Mouse (Mus musculus): Measurements from ENCODE around the gene Cd68. TPM values are rescaled to one million over a fixed set of nuclear protein-coding genes. Genes with fewer than 3 reads are reported as not detected.

Cd68 gene
- 8.5 and 10.5 TPM in 2 replicates for polyA plus RNA-seq (2014; fragmentation: Nextera tagmentation; extraction: Ambion mirVana)

DNA sequence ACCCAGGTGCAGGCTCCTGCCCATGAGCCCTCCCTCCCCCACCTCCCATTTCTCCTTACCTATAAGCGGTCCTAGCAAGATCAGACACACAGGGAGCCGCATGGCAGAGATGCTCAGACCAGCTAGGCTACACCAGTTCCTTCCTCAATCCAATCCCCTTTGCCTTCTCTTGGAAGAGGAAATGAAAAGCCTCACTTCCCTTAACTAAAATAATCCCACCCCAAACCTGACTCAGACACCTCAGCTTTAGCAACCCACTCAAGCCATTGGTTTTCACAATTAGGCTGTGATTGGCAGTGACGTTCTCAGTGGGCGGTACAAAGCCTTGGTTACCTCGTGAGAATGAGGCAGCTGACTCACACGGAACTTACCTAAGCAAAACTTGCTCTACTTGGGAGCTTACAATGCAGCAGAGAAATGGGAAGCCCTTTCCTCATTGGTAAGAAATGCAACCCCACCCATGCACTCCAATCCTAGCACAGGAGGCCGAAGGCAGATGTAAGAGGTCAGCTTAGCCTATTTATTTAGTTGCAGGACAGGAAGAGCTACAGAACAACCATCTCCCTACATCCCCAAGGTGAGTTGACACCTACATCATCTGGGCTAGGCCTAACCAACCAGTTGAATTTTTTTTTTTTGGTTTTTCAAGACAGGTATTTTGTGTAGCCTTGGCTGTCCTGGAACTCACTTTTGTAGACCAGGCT, at the start of gene Cd68:
Gene Cd68, minus strand, starts transcription at position 193 of the 704 bp plus-strand sequence.
- Histone ChIP-seq H3K27me3 (ENCODE audit: control insufficient read depth, insufficient read depth, low read length) (no peaks in the 10 kb centered on the region), H3K4me2 (replicated peaks; ENCODE audit: low read depth, low read length) (no peak within 1 kb of the TSS), H3K27ac (ENCODE audit: low read depth, low read length) (no peak within 1 kb of the TSS; the same call in 1 of the 2 replicates), H3K9me3 (ENCODE audit: control insufficient read depth, low read length) (no peaks in the 10 kb centered on the region), H3K36me3 (ENCODE audit: control insufficient read depth, insufficient read depth, low read length) (peaks cover 65% of the 10 kb centered on the region), H3K4me1 (ENCODE audit: control insufficient read depth, insufficient read depth, low read length) (peaks cover 10% of the 10 kb centered on the region; the same call in 1 of the 2 replicates), H3K9ac (ENCODE audit: low read depth, low read length) (no peak within 1 kb of the TSS; the same call in 1 of the 2 replicates), H3K4me3 (ENCODE audit: low read length) (no peak within 1 kb of the TSS)
- no peak for ATAC-seq (ENCODE audit: low FRiP score, low TSS enrichment)
- WGBS = 40% methylated on average over 7 of the region's 7 CpGs

DNA sequence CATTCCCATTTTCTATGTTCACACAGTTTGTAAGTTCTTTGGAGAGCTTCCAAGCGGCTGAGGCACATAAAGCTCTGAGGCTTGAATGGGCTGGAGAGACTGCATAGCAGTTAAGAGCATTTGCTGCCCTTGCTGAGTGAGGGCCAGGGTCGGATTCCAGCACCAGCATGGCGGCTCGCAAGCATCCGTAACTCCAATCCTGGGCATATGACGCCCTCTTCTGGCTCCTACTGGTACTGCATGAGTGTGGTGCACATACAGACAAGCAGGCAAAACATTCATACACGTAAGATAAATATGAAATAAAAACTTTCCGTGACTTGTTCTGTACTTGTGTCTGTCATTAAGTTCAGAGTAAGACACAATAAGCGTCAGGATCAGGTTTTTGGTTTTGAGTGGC, 49.5 kb upstream of the Cd68 start:
- WGBS = 53% methylated on average over 9 of the region's 9 CpGs

DNA sequence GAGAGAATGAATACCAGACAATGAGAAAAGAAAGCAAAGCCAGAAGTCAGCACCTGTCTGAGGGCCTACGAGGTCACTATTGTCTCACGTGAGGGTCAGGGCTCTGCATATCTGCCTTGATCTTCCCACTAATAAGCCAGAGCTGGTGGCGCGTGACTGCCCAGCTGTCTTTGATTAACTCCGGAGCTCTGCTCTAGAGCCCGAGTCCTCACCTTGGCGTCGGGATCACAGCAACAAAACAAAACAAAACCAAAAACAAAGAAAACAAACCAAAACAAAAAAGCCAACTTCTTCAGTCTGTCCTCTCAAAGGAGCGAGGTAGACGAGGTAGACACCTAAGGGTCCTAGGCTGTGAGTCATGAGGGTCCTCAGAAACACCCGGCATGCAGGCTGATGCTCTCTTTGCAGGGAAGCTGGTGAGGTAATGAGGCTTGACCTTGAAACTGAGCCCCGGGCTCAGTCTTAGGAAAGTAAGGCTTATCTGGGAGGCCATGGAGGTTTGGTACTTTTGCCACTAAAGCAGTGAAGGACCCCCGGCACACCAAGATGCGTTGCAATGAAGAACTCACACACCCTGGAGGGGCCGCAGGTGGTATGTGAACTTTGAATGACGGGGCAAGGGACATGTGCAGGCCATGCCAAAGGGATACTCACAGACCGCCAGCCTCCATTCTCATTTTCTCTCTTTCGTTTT, 48.8 kb upstream of the Cd68 start:
- peak; percentile 66 for ATAC-seq (ENCODE audit: low FRiP score, low TSS enrichment)
- Histone ChIP-seq H3K27me3 (ENCODE audit: control insufficient read depth, insufficient read depth, low read length) (no peaks in the 10 kb centered on the region), H3K9me3 (ENCODE audit: control insufficient read depth, low read length) (no peaks in the 10 kb centered on the region), H3K36me3 (ENCODE audit: control insufficient read depth, insufficient read depth, low read length) (no peaks in the 10 kb centered on the region), H3K4me3 (ENCODE audit: low read length) (no peak overlapping the region), H3K9ac (ENCODE audit: low read depth, low read length) (no peak overlapping the region), H3K4me2 (replicated peaks; ENCODE audit: low read depth, low read length) (peak overlapping the region; percentile 11), H3K4me1 (ENCODE audit: control insufficient read depth, insufficient read depth, low read length) (peaks cover 20% of the 10 kb centered on the region), H3K27ac (ENCODE audit: low read depth, low read length) (peak overlapping the region; percentile 57)
- WGBS = 35% methylated on average over 18 of the region's 18 CpGs

More for the DNA sequence above, 49.5 kb upstream of the Cd68 start:
- Histone ChIP-seq H3K9me3 (ENCODE audit: control insufficient read depth, low read length) (no peaks in the 10 kb centered on the region), H3K27ac (ENCODE audit: low read depth, low read length) (peak overlapping the region; percentile 57), H3K4me1 (ENCODE audit: control insufficient read depth, insufficient read depth, low read length) (peaks cover 20% of the 10 kb centered on the region), H3K4me3 (ENCODE audit: low read length) (no peak overlapping the region), H3K36me3 (ENCODE audit: control insufficient read depth, insufficient read depth, low read length) (no peaks in the 10 kb centered on the region), H3K4me2 (replicated peaks; ENCODE audit: low read depth, low read length) (no peak overlapping the region), H3K27me3 (ENCODE audit: control insufficient read depth, insufficient read depth, low read length) (no peaks in the 10 kb centered on the region), H3K9ac (ENCODE audit: low read depth, low read length) (no peak overlapping the region)
- no peak for ATAC-seq (ENCODE audit: low FRiP score, low TSS enrichment)

DNA sequence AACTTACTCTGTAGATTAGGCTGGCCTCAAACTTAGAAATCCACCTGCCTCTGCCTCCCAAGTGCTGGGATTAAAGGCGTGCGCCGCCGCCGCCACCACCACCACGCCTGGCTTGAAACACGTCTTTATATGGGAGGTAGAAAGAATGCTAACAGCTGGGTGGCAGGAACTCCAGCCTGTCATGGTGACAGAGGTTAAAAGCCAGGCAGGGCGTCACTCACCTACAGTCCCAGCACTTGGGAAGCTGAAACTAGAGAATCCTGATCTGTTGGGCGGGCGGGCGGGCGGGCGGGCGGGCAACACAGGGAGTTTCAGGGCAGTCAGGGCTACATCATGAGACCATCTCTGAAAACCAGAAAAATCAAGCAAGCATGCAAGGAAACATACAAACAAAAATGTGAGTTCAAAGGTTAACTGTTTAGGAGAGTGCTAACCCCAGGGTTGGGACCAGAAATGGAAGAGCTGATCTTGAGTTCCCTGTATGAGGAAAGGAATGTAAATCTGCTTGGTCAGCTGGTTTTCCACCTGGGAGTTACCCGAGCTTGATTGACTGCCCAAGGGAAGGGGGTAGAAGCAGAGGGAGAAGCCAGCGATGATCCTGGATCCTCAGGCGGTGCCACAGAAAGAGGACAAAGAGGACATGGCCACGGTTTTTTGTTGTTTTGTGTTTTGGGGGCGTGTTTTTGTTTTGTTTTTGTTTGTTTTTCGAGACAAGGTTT, 47.2 kb upstream of the Cd68 start:
- H3K9ac ChIP-seq (ENCODE audit: low read depth, low read length) = no peak overlapping the region
- peaks cover 20% of the 10 kb centered on the region for H3K4me1 ChIP-seq (ENCODE audit: control insufficient read depth, insufficient read depth, low read length)
- no peaks in the 10 kb centered on the region for H3K36me3 ChIP-seq (ENCODE audit: control insufficient read depth, insufficient read depth, low read length)
- H3K27me3 ChIP-seq (ENCODE audit: control insufficient read depth, insufficient read depth, low read length) = no peaks in the 10 kb centered on the region
- no peak overlapping the region for H3K4me2 ChIP-seq (replicated peaks; ENCODE audit: low read depth, low read length)
- 47% methylated on average over 20 of the region's 20 CpGs for WGBS
- H3K9me3 ChIP-seq (ENCODE audit: control insufficient read depth, low read length) = no peaks in the 10 kb centered on the region
- no peak overlapping the region for H3K4me3 ChIP-seq (ENCODE audit: low read length)
- peak overlapping the region; percentile 47 for H3K27ac ChIP-seq (ENCODE audit: low read depth, low read length)
- ATAC-seq (ENCODE audit: low FRiP score, low TSS enrichment) = peak; percentile 48; the same call in 1 of the 2 replicates

DNA sequence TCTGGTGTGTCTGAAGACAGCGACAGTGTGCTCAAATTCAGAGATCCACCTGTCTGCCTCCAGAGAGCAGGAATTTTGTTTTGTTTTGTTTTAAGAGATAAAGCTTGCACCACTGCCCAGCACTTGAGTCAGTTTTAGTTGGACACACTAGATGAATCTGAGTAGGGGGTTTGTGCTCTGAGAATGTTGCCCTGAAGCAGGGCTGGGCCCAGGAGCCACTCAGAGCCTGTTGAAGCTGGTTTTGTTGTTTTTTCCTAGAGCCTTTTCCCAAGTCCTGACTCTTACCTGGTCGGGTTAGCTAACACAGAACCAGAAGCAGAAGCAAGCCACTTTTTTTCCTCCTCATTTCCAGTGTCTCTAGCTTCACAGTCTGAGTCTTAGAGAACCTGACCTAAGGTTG, 45.1 kb upstream of the Cd68 start:
- no peak overlapping the region for H3K4me3 ChIP-seq (ENCODE audit: low read length)

DNA sequence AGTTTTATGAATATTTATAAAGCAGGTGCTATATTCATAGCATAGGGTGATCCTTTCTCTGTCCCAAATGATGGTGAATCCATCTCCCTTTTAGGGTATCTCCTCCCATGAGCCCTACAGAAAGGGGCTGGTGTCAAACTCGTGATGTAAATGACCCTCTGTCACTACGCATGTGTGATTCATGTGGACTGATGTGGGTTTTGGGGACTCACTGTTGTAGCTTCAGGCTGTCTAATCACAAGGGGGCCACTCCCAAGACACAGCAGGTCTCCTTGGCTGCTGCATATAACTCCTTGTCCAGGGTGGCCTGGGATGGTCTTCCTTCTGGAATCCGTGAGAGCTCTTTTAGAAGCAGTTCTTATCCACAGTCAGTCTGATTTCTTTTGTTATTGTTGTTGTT, 44.5 kb upstream of the Cd68 start:
- no peak overlapping the region for H3K4me3 ChIP-seq (ENCODE audit: low read length)
- no peak overlapping the region for H3K9ac ChIP-seq (ENCODE audit: low read depth, low read length)
- H3K4me2 ChIP-seq (replicated peaks; ENCODE audit: low read depth, low read length) = no peak overlapping the region
- no peaks in the 10 kb centered on the region for H3K36me3 ChIP-seq (ENCODE audit: control insufficient read depth, insufficient read depth, low read length)
- peaks cover 12% of the 10 kb centered on the region; the same call in 1 of the 2 replicates for H3K4me1 ChIP-seq (ENCODE audit: control insufficient read depth, insufficient read depth, low read length)
- no peak for ATAC-seq (ENCODE audit: low FRiP score, low TSS enrichment)
- H3K27me3 ChIP-seq (ENCODE audit: control insufficient read depth, insufficient read depth, low read length) = no peaks in the 10 kb centered on the region
- WGBS = 80% methylated on average over 3 of the region's 3 CpGs
- H3K9me3 ChIP-seq (ENCODE audit: control insufficient read depth, low read length) = no peaks in the 10 kb centered on the region
- no peak overlapping the region for H3K27ac ChIP-seq (ENCODE audit: low read depth, low read length)

More for the DNA sequence above, 45.1 kb upstream of the Cd68 start:
- Histone ChIP-seq H3K9me3 (ENCODE audit: control insufficient read depth, low read length) (no peaks in the 10 kb centered on the region), H3K4me1 (ENCODE audit: control insufficient read depth, insufficient read depth, low read length) (peaks cover 18% of the 10 kb centered on the region), H3K36me3 (ENCODE audit: control insufficient read depth, insufficient read depth, low read length) (no peaks in the 10 kb centered on the region), H3K4me2 (replicated peaks; ENCODE audit: low read depth, low read length) (no peak overlapping the region), H3K9ac (ENCODE audit: low read depth, low read length) (no peak overlapping the region), H3K27ac (ENCODE audit: low read depth, low read length) (no peak overlapping the region), H3K27me3 (ENCODE audit: control insufficient read depth, insufficient read depth, low read length) (no peaks in the 10 kb centered on the region)
- WGBS = 70% methylated on average over 2 of the region's 2 CpGs
- no peak for ATAC-seq (ENCODE audit: low FRiP score, low TSS enrichment)

DNA sequence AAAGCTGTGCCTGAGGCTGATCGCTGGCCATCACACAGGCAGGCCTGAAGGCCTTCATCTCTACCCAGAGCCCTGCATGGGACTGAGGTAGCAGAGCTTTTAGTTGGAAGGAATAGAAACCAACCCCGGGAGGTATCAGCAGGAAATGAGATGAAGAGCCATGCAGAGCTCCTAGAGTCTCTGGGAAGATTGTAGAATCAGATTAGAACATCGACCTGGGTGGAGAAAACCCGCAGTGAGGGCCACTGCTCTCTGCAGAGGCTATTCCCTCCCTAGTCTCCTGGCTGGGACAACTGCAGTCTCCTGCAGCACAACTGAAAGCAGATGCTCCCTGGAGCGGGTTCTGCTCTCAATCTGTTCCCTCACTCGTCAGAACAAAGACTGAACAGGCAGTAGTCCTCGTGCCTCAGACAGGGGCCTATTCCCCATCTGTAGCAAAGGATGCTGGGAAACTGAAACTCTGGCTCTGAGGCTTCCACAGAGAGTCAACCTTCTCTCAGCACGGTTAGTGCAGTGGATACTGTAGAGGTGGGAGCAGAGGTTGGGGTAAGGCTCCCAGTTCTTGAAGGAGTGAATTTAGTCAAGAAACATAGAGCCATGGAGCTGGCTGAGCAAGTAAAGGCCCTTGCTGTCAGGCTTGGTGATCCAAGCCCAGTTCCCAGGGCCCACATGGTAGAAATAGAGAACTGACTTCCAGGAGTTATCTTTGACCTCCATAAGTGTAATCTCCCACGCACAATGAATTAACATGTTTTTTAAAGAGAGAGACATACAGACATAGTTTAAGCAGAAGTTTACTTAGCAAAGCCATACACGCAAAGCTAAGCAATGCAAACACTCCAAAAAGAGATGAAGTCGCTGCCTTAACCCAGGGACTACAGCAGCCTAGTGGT, 43.8 kb upstream of the Cd68 start:
- 57% methylated on average over 11 of the region's 11 CpGs for WGBS

DNA sequence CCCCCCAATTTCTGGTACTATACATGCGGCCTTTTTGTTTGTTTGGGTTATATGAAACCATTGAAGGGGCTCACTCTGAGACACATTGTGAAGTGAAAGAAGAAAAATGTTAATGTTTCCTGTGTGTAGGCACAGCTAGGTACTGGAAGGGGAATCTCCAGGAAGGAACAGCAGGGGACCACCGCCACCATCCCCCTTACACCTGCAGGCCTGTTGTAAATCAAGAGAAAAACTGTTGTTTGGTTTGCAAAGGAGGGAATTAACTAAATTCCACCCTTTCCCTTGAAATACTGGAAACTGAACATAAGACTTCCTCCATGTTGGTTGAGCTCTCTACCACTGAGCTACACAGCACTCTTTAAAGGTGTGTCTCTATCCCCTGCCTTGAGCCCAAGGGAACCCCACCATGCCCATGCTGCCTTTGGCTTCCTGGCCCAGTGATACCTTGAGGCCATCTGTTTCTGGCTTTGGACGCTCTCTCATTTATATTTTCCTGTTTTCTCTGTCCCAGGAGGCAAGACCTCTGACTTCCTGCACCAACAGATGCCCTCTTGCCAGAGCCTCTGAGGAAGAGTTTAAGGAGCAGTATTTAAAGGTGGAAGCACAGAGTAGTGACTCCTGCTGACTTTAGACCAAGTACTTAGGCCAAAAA, 42.8 kb upstream of the Cd68 start:
- Histone ChIP-seq H3K27me3 (ENCODE audit: control insufficient read depth, insufficient read depth, low read length) (no peaks in the 10 kb centered on the region), H3K9me3 (ENCODE audit: control insufficient read depth, low read length) (no peaks in the 10 kb centered on the region), H3K9ac (ENCODE audit: low read depth, low read length) (no peak overlapping the region), H3K4me1 (ENCODE audit: control insufficient read depth, insufficient read depth, low read length) (no peaks in the 10 kb centered on the region), H3K36me3 (ENCODE audit: control insufficient read depth, insufficient read depth, low read length) (no peaks in the 10 kb centered on the region), H3K4me3 (ENCODE audit: low read length) (no peak overlapping the region), H3K4me2 (replicated peaks; ENCODE audit: low read depth, low read length) (no peak overlapping the region), H3K27ac (ENCODE audit: low read depth, low read length) (no peak overlapping the region)
- WGBS = 70% methylated on average over 3 of the region's 3 CpGs
- ATAC-seq (ENCODE audit: low FRiP score, low TSS enrichment) = no peak

More for the DNA sequence above, 43.8 kb upstream of the Cd68 start:
- no peaks in the 10 kb centered on the region for H3K27me3 ChIP-seq (ENCODE audit: control insufficient read depth, insufficient read depth, low read length)
- H3K4me3 ChIP-seq (ENCODE audit: low read length) = no peak overlapping the region
- H3K36me3 ChIP-seq (ENCODE audit: control insufficient read depth, insufficient read depth, low read length) = no peaks in the 10 kb centered on the region
- peaks cover 7% of the 10 kb centered on the region; the same call in 1 of the 2 replicates for H3K4me1 ChIP-seq (ENCODE audit: control insufficient read depth, insufficient read depth, low read length)
- no peak overlapping the region for H3K27ac ChIP-seq (ENCODE audit: low read depth, low read length)
- no peak for ATAC-seq (ENCODE audit: low FRiP score, low TSS enrichment)
- no peak overlapping the region for H3K4me2 ChIP-seq (replicated peaks; ENCODE audit: low read depth, low read length)
- no peak overlapping the region for H3K9ac ChIP-seq (ENCODE audit: low read depth, low read length)
- H3K9me3 ChIP-seq (ENCODE audit: control insufficient read depth, low read length) = no peaks in the 10 kb centered on the region
